Mouse (Mus musculus): ENCODE data around the gene Mrpl52. TPM values are rescaled to one million over a fixed set of nuclear protein-coding genes. Genes with fewer than 3 reads are reported as not detected.
A peak's percentile ranks its signal among the peaks of the same experiment; 100 is the strongest.

Gene Mrpl52
- polyA plus RNA-seq, 1 experiment from 2014 or later = 268 TPM

GRCm38 (mm10) chr14:54413877-54414700 is 12.6 kb upstream of the Mrpl52 start:
- no peaks in the 10 kb centered on the region for H3K27me3 ChIP-seq
- H3K4me2 ChIP-seq = peak overlapping the region; percentile 56
- no peaks in the 10 kb centered on the region for H3K9me3 ChIP-seq
- H3K4me3 ChIP-seq = peak overlapping the region; percentile 25
- WGBS = 8% methylated on average over 18 of the region's 18 CpGs
- peak; percentile 50 for ATAC-seq (ENCODE audit: borderline replicate concordance, extremely low read depth, low FRiP score, low TSS enrichment)
- no peaks in the 10 kb centered on the region for H3K36me3 ChIP-seq
- H3K27ac ChIP-seq = peak overlapping the region; percentile 95
- peaks cover 60% of the 10 kb centered on the region for H3K4me1 ChIP-seq
- peak overlapping the region; percentile 34 for H3K9ac ChIP-seq

- no peaks in the 10 kb centered on the region for H3K9me3 ChIP-seq
- peak overlapping the region; percentile 11; the same call in 1 of the 2 replicates for H3K4me2 ChIP-seq
- 16% methylated on average over 13 of the region's 13 CpGs for WGBS
- no peaks in the 10 kb centered on the region for H3K36me3 ChIP-seq
- H3K27ac ChIP-seq = peak overlapping the region; percentile 95
- H3K4me3 ChIP-seq = no peak overlapping the region
- peaks cover 47% of the 10 kb centered on the region for H3K4me1 ChIP-seq
- no peaks in the 10 kb centered on the region for H3K27me3 ChIP-seq
- H3K9ac ChIP-seq = peak overlapping the region; percentile 13; the same call in 1 of the 2 replicates
- ATAC-seq (ENCODE audit: borderline replicate concordance, extremely low read depth, low FRiP score, low TSS enrichment) = peak; percentile 45; the same call in 1 of the 2 replicates
These were observed 11.3 kb upstream of the Mrpl52 start for GRCm38 (mm10) chr14:54415241-54416020.

GRCm38 (mm10) chr14:54416229-54416775 is 10.4 kb upstream of the Mrpl52 start:
- no peak for ATAC-seq (ENCODE audit: borderline replicate concordance, extremely low read depth, low FRiP score, low TSS enrichment)
- H3K4me3 ChIP-seq = no peak overlapping the region
- H3K9me3 ChIP-seq = no peaks in the 10 kb centered on the region
- H3K4me2 ChIP-seq = no peak overlapping the region
- no peaks in the 10 kb centered on the region for H3K36me3 ChIP-seq
- H3K27me3 ChIP-seq = no peaks in the 10 kb centered on the region
- no peak overlapping the region for H3K9ac ChIP-seq
- WGBS = 44% methylated on average over 5 of the region's 5 CpGs
- peaks cover 40% of the 10 kb centered on the region for H3K4me1 ChIP-seq
- H3K27ac ChIP-seq = peak overlapping the region; percentile 32

- no peak overlapping the region for H3K9ac ChIP-seq
- 78% methylated on average over 4 of the region's 4 CpGs for WGBS
- no peak overlapping the region for H3K4me3 ChIP-seq
- peaks cover 40% of the 10 kb centered on the region for H3K4me1 ChIP-seq
- no peak for ATAC-seq (ENCODE audit: borderline replicate concordance, extremely low read depth, low FRiP score, low TSS enrichment)
- H3K9me3 ChIP-seq = no peaks in the 10 kb centered on the region
- H3K27me3 ChIP-seq = no peaks in the 10 kb centered on the region
- H3K36me3 ChIP-seq = no peaks in the 10 kb centered on the region
- H3K4me2 ChIP-seq = no peak overlapping the region
- peak overlapping the region; percentile 32 for H3K27ac ChIP-seq
These were observed 9.9 kb upstream of the Mrpl52 start for GRCm38 (mm10) chr14:54416830-54417229.

GRCm38 (mm10) chr14:54417623-54418081 is 9.1 kb upstream of the Mrpl52 start, which contains the start of gene Slc7a7:
Gene Slc7a7, minus strand, starts transcription at chr14:54417780.
- Histone ChIP-seq H3K9me3 (no peaks in the 10 kb centered on the region), H3K27ac (peak within 1 kb of the TSS; percentile 32), H3K36me3 (no peaks in the 10 kb centered on the region), H3K4me1 (peaks cover 40% of the 10 kb centered on the region), H3K27me3 (no peaks in the 10 kb centered on the region), H3K4me3 (0 out of 2 replicates have a peak within 1 kb of the TSS, but pooled peaks have one; percentile 14), H3K9ac (no peak within 1 kb of the TSS), H3K4me2 (peak within 1 kb of the TSS; percentile 37)
- peak; percentile 17; the same call in 1 of the 2 replicates for ATAC-seq (ENCODE audit: borderline replicate concordance, extremely low read depth, low FRiP score, low TSS enrichment)
- 13% methylated on average over 19 of the region's 19 CpGs for WGBS

GRCm38 (mm10) chr14:54421014-54421413 is 5.7 kb upstream of the Mrpl52 start:
- Histone ChIP-seq H3K27me3 (no peaks in the 10 kb centered on the region), H3K27ac (no peak overlapping the region), H3K4me3 (no peak overlapping the region), H3K4me1 (peaks cover 18% of the 10 kb centered on the region), H3K9me3 (no peaks in the 10 kb centered on the region), H3K4me2 (no peak overlapping the region), H3K36me3 (no peaks in the 10 kb centered on the region), H3K9ac (no peak overlapping the region)
- no peak for ATAC-seq (ENCODE audit: borderline replicate concordance, extremely low read depth, low FRiP score, low TSS enrichment)
- 74% methylated on average over 2 of the region's 2 CpGs for WGBS

GRCm38 (mm10) chr14:54423406-54423805 is 3.3 kb upstream of the Mrpl52 start:
- WGBS = 62% methylated on average over 5 of the region's 5 CpGs
- Histone ChIP-seq H3K36me3 (0 out of 2 replicates have a peak, but pooled peaks cover under 1% of the 10 kb centered on the region), H3K9me3 (no peaks in the 10 kb centered on the region)

GRCm38 (mm10) chr14:54424634-54425033 is 2.1 kb upstream of the Mrpl52 start:
- Histone ChIP-seq H3K4me2 (no peak overlapping the region), H3K36me3 (0 out of 2 replicates have a peak, but pooled peaks cover 4% of the 10 kb centered on the region), H3K9me3 (no peaks in the 10 kb centered on the region), H3K4me3 (no peak overlapping the region), H3K27ac (no peak overlapping the region), H3K27me3 (no peaks in the 10 kb centered on the region), H3K4me1 (peaks cover 28% of the 10 kb centered on the region), H3K9ac (no peak overlapping the region)
- ATAC-seq (ENCODE audit: borderline replicate concordance, extremely low read depth, low FRiP score, low TSS enrichment) = no peak
- WGBS = 74% methylated on average over 1 of the region's 1 CpGs

More at GRCm38 (mm10) chr14:54423406-54423805, 3.3 kb upstream of the Mrpl52 start:
- Histone ChIP-seq H3K4me3 (no peak overlapping the region), H3K27ac (no peak overlapping the region), H3K9ac (no peak overlapping the region), H3K27me3 (no peaks in the 10 kb centered on the region), H3K4me1 (peaks cover 17% of the 10 kb centered on the region), H3K4me2 (no peak overlapping the region)
- ATAC-seq (ENCODE audit: borderline replicate concordance, extremely low read depth, low FRiP score, low TSS enrichment) = no peak

- Histone ChIP-seq H3K9ac (no peak overlapping the region), H3K27ac (no peak overlapping the region), H3K27me3 (no peaks in the 10 kb centered on the region), H3K36me3 (0 out of 2 replicates have a peak, but pooled peaks cover 4% of the 10 kb centered on the region), H3K4me3 (no peak overlapping the region), H3K4me1 (peaks cover 37% of the 10 kb centered on the region), H3K4me2 (no peak overlapping the region), H3K9me3 (no peaks in the 10 kb centered on the region)
- 81% methylated on average over 1 of the region's 1 CpGs for WGBS
- no peak for ATAC-seq (ENCODE audit: borderline replicate concordance, extremely low read depth, low FRiP score, low TSS enrichment)
These were observed 1.2 kb upstream of the Mrpl52 start for GRCm38 (mm10) chr14:54425540-54425939.

GRCm38 (mm10) chr14:54426003-54426688 is 563 bp upstream of the Mrpl52 start:
- Histone ChIP-seq H3K27ac (peak overlapping the region; percentile 92), H3K4me2 (peak overlapping the region; percentile 63), H3K9me3 (no peaks in the 10 kb centered on the region), H3K4me1 (peaks cover 42% of the 10 kb centered on the region), H3K4me3 (peak overlapping the region; percentile 85), H3K27me3 (no peaks in the 10 kb centered on the region), H3K36me3 (0 out of 2 replicates have a peak, but pooled peaks cover 4% of the 10 kb centered on the region), H3K9ac (peak overlapping the region; percentile 89)
- WGBS = 32% methylated on average over 14 of the region's 14 CpGs
- ATAC-seq (ENCODE audit: borderline replicate concordance, extremely low read depth, low FRiP score, low TSS enrichment) = no peak

GRCm38 (mm10) chr14:54427696-54428095 is 987 bp downstream of the Mrpl52 start:
- Histone ChIP-seq H3K9ac (0 out of 2 replicates have a peak overlapping the region, but pooled peaks have one; percentile 89), H3K27ac (peak overlapping the region; percentile 15; the same call in 1 of the 2 replicates), H3K4me1 (peaks cover 42% of the 10 kb centered on the region), H3K4me2 (peak overlapping the region; percentile 63), H3K9me3 (no peaks in the 10 kb centered on the region), H3K4me3 (peak overlapping the region; percentile 85), H3K27me3 (no peaks in the 10 kb centered on the region), H3K36me3 (0 out of 2 replicates have a peak, but pooled peaks cover 4% of the 10 kb centered on the region)
- WGBS = 85% methylated on average over 7 of the region's 7 CpGs
- ATAC-seq (ENCODE audit: borderline replicate concordance, extremely low read depth, low FRiP score, low TSS enrichment) = no peak
